Mouse (Mus musculus) kidney, embryonic 14.5 days (tissue): Measurements from ENCODE around the gene Cyp46a1. TPM values are rescaled to one million over a fixed set of nuclear protein-coding genes. Genes with fewer than 3 reads are reported as not detected.

Experiments
- ATAC-seq: fragments of 200-750 bp; cut with Nextera tagmentation; 2 replicates; pipeline ENCODE4 v1.8.0; 2017; ENCODE audit warnings: moderate number of reproducible peaks, mild to moderate bottlenecking, moderate TSS enrichment, moderate library complexity; ENCODE audit not compliant: low FRiP score, low TSS enrichment
- H3K27ac ChIP-seq: fragments of 300-500 bp; sonication (generic); 2 replicates; pipeline ENCODE4 v1.5.1; 2014; ENCODE audit warnings: low read depth, mild to moderate bottlenecking, low read length, moderate library complexity, mixed read lengths
- H3K27me3 ChIP-seq: fragments of 300-500 bp; sonication (generic); 2 replicates; pipeline ENCODE4 v1.6.1; 2014; ENCODE audit warnings: mild to moderate bottlenecking, low read length; ENCODE audit not compliant: control insufficient read depth, insufficient read depth
- H3K36me3 ChIP-seq: fragments of 300-500 bp; sonication (generic); 2 replicates; pipeline ENCODE4 v1.6.1; 2014; ENCODE audit warnings: low read length, mixed read lengths; ENCODE audit not compliant: control insufficient read depth, insufficient read depth
- H3K4me1 ChIP-seq: fragments of 300-500 bp; sonication (generic); 2 replicates; pipeline ENCODE4 v1.6.1; 2014; ENCODE audit warnings: low read length, mixed read lengths; ENCODE audit not compliant: control insufficient read depth, insufficient read depth
- H3K4me2 ChIP-seq: fragments of 300-500 bp; sonication (generic); replicated peaks from 2 replicates; pipeline ENCODE4 v1.6.1; 2014; ENCODE audit warnings: low read depth, mild to moderate bottlenecking, low read length
- H3K4me3 ChIP-seq: fragments of 300-500 bp; sonication (generic); 2 replicates; pipeline ENCODE4 v1.5.1; 2014; ENCODE audit warnings: mild to moderate bottlenecking, low read length
- H3K9ac ChIP-seq: fragments of 300-500 bp; sonication (generic); 2 replicates; pipeline ENCODE4 v1.6.1; 2014; ENCODE audit warnings: low read depth, mild to moderate bottlenecking, low read length, moderate library complexity
- H3K9me3 ChIP-seq: fragments of 300-500 bp; sonication (generic); 2 replicates; pipeline ENCODE4 v1.6.1; 2016; ENCODE audit warnings: low read length; ENCODE audit not compliant: control insufficient read depth
- WGBS: fragments of 180-500 bp; shearing (Covaris S2); extraction: QIAGEN DNeasy Blood & Tissue Kit; methylation state at CpG from one replicate; pipeline ENCODE4 v1.1.7; 2014; 5-methylcytosine and 5-hydroxymethylcytosine counted together
- polyA plus RNA-seq: library from polyadenylated mRNA; unstranded; fragments of >200 nt; fragmentation: Nextera tagmentation; extraction: Ambion mirVana; gene quantifications from 2 replicates; pipeline ENCODE4 v1.2.1, GENCODE M21; 2014

Cyp46a1 gene
- polyA plus RNA-seq, 1 experiment from 2014 or later: 4.7 TPM

DNA sequence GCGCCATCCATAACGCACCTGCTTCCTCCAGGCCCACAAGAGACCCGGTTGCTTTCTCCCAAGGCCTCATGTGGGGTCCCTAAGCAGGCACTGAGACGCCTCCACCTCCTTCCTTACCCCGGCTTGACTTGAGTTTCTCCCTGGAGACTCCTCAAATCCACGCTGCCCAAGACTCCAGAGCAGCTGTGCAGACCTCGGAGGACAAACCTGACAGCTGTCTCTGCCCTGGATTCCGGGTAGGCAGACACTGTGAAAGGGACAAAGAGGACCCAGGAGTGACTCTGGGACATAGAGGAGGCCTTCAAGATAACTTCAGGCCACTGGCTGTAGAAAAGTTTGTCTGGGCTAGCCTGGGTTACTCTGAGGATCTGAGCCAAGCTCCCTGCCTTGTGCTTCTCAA lies 40.5 kb downstream of the Cyp46a1 start:
- H3K36me3 ChIP-seq: no peaks in the 10 kb centered on the region
- peaks cover 28% of the 10 kb centered on the region for H3K4me1 ChIP-seq
- H3K27ac ChIP-seq: no peak overlapping the region
- 70% methylated on average over 8 of the region's 8 CpGs for WGBS
- ATAC-seq: no peak
- no peak overlapping the region for H3K4me2 ChIP-seq
- no peak overlapping the region for H3K4me3 ChIP-seq
- no peak overlapping the region for H3K9ac ChIP-seq
- H3K9me3 ChIP-seq: no peaks in the 10 kb centered on the region
- H3K27me3 ChIP-seq: no peaks in the 10 kb centered on the region

DNA sequence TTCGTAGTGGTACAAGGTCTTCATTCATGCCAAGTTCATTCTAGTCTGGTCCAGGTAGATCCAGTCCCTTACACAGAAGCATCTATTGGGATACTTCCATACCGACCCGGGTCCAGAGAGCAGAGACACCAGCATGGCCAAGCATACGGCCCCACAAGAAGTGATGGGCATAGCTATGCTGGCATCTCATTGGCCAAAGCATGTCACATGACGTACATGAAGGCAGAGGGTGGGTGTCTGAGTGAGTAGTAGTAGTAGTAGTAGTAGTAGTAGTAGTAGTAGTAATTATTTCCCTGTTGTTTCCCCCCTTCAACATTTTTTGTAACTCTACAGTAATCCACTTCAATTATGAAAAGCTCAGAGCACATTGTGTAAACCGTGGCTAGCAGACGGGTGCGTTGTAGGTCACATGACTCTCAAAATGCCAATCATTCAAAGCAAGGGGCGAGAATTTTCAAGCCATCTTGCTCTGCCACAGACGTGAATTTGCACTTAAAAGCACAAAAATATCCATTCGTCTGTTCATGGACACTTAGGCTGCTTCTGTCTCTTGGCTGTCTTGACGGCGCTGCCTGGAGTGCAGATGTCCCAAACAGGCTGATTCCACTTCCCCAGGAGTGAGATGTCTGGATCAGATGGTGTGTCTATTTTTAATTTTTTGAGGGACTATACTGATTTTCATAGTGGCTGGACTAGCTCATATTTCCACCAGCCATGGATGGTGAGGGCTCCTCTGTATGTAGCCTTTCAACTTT lies 44.4 kb downstream of the Cyp46a1 start:
- Histone ChIP-seq H3K4me2 (no peak overlapping the region), H3K9me3 (no peaks in the 10 kb centered on the region)

DNA sequence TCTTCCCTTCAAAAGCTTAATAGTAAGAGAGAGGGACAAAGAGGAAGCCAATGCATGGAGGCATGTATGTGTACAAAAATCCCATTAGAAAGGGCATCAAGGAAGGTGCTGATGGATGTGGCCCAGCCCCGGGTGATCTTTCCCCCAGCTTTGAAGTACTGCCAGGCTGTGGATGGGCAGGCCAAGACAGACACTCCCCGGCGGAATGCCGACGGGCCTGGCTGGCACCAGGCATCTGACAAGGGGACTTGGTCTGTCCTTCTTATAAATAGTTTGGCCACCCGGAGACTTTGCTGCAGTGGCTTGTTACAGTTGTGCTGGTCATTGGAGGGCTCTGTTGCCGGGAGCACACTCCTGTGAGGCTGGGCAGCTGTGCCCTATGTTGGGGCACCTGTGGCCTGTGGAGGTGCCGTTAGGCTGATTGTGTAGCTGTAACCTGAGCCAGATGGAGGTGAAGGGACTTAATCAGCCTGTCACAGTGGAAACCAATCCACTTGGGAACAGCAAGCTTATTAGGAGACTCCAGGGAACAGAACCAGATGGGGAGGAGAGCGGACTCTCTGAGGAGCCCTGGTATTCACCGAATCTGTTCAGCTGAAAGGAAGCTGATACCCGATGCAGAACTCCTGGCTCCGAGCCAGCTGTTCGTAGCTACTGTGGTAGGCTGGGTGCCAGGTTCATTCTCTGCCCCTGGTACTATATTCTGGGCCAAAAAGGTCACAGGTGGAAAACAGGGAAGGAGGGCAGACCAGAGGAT lies 52.5 kb downstream of the Cyp46a1 start:
- Histone ChIP-seq H3K4me3 (no peak overlapping the region), H3K27me3 (no peaks in the 10 kb centered on the region), H3K4me1 (0 out of 2 replicates have a peak, but pooled peaks cover 5% of the 10 kb centered on the region), H3K36me3 (no peaks in the 10 kb centered on the region), H3K9ac (no peak overlapping the region), H3K4me2 (no peak overlapping the region), H3K27ac (no peak overlapping the region), H3K9me3 (no peaks in the 10 kb centered on the region)
- 51% methylated on average over 13 of the region's 13 CpGs for WGBS
- peak; percentile 54 for ATAC-seq

More for the DNA sequence above, 44.4 kb downstream of the Cyp46a1 start:
- ATAC-seq: no peak
- H3K27me3 ChIP-seq: no peaks in the 10 kb centered on the region
- no peaks in the 10 kb centered on the region for H3K36me3 ChIP-seq
- no peak overlapping the region for H3K27ac ChIP-seq
- no peak overlapping the region for H3K9ac ChIP-seq
- WGBS: 86% methylated on average over 13 of the region's 13 CpGs
- H3K4me1 ChIP-seq: peaks cover 15% of the 10 kb centered on the region
- H3K4me3 ChIP-seq: no peak overlapping the region

DNA sequence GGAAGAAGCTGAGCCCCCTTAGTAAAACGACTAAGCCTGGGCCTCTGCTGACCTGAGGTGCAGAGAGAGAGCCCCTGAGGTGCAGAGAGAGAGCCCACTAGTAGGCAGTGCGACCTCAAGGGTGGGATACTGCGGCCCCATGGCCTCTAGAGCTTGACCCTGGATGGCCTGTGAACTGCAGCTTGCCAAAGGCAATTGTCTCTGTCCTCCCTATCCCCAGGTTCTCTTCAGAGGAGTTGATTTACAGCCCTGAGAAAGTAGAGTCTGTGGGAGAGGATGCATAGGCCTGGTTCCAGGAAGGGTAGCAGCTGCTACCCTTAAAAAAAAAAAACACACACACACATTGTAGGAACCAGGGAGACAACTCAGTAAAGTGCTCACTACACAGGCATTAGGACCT lies 55.5 kb downstream of the Cyp46a1 start:
- no peak for ATAC-seq
- H3K4me1 ChIP-seq: peaks cover 19% of the 10 kb centered on the region; the same call in 1 of the 2 replicates
- no peaks in the 10 kb centered on the region for H3K9me3 ChIP-seq
- H3K27ac ChIP-seq: no peak overlapping the region
- 12% methylated on average over 3 of the region's 3 CpGs for WGBS
- H3K4me2 ChIP-seq: no peak overlapping the region
- no peak overlapping the region for H3K9ac ChIP-seq
- no peak overlapping the region for H3K4me3 ChIP-seq
- no peaks in the 10 kb centered on the region for H3K36me3 ChIP-seq
- H3K27me3 ChIP-seq: no peaks in the 10 kb centered on the region

DNA sequence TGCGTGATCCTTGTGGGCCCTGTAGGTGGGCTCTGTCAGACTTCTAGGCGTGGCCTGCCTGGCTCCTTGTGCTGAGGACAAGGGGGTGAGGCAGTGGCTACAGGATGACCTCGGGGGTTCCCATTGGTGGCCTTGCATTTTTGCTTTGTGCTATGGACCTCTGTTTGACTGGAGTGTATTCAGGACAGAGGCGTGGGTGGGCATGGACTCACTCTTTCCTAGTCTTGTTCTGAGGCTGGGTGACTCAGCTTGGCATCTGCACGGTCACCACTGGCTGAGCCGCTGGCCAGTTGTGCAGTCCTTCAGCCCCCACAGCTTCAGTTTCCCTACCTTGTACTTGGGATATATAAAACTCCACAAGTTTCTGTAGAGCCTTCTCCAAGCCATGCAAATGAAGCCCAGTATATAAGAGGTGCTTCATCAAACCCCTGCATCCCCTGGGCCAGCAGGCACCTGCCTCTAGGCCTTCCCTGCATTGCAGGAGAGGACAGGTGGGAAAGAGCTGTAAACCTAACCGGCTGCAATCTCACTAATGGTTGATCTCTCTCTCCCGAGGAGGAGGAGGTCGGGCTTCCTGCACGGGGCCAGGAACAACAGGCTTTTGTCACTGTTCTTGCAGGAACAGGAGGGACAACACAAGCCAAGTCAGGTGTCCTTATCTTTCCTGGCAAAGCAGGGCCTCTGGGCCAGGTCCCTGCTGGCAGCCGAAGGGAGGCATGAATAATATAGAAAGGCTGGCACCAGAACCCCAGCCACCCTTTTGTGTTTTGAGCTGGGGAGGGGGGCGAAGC lies 58.3 kb downstream of the Cyp46a1 start:
- Histone ChIP-seq H3K9ac (no peak overlapping the region), H3K36me3 (no peaks in the 10 kb centered on the region), H3K4me2 (no peak overlapping the region), H3K4me1 (peaks cover 30% of the 10 kb centered on the region), H3K27me3 (no peaks in the 10 kb centered on the region), H3K4me3 (no peak overlapping the region), H3K27ac (no peak overlapping the region), H3K9me3 (no peaks in the 10 kb centered on the region)
- 69% methylated on average over 12 of the region's 12 CpGs for WGBS
- no peak for ATAC-seq

DNA sequence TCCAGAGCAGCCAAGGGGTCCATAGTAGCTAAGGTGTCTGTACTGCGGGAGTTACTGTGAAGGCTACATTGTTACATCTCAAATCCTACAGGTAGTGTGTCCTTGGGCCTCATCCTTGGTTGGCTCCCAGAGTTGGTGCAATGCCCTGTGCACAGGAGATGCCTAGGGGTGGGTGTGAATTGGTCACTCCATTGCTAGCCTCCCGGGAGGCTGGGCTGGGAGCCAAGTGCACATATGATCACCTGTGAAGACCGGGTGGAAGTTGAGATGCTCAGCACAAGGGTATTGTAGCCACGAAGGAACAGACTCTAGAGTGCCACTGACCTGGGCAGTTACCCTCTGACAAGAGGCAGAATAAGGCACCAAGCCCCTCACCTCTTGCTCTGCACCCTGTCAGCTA lies 58.9 kb downstream of the Cyp46a1 start:
- ATAC-seq: no peak
- no peaks in the 10 kb centered on the region for H3K9me3 ChIP-seq
- no peaks in the 10 kb centered on the region for H3K36me3 ChIP-seq
- H3K9ac ChIP-seq: no peak overlapping the region
- H3K27ac ChIP-seq: peak overlapping the region; percentile 15; the same call in 1 of the 2 replicates
- H3K27me3 ChIP-seq: no peaks in the 10 kb centered on the region
- H3K4me3 ChIP-seq: no peak overlapping the region
- 77% methylated on average over 4 of the region's 4 CpGs for WGBS
- no peak overlapping the region for H3K4me2 ChIP-seq
- H3K4me1 ChIP-seq: peaks cover 30% of the 10 kb centered on the region

DNA sequence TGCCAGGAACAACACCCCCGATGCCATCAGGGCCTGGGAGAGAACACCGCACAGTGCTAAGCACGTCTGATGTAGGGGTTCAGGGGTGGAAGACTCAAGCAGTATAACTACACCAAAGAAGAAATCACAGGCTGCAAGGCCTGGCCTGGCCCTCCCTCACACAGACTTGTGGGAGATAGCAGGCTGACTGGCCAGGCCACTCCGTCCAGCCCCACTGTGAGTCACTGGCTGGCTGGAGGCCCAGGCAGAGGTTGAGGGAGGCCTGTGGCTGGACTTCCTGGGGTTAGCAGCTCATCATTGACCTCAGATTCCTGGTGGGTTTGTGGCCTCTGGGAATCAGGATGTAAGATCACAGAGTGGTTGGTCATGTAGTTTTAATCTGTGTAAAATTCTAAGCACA lies 59.5 kb downstream of the Cyp46a1 start:
- ATAC-seq: peak; percentile 59; the same call in 1 of the 2 replicates
- peak overlapping the region; percentile 15; the same call in 1 of the 2 replicates for H3K27ac ChIP-seq

DNA sequence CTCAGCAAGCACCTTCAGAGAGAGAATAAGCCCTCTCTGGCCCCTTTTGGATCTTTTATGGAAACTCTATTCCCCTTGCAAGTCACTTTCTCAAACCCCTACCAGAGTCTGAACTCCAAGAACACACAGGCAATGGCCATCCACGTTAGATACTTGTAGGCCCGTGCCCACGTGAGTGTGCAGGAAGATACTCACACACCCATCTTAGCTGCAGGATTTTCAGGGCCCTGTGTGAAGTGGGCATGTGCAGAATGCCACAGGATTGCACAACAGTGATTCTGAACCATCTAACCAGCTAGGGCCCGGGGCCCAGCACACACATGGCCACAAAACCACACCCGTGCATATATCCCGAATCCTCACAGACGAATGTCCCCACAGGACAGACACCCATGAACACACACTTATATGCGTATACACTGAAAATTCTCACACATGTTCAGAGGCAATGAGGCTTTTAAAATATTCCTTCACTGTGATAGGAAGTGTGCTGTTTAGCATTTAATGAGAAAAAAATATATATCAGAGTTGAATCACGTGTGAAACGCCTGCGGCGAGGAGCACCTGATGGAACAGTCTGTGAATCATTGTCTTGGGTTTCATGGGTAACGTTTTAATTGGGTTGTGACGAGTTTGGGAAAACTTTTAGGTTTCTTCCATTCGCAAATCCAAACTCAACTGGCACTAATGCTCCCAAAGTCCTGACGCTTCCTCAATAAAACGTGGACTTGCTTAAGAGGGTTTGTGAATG lies 60.5 kb downstream of the Cyp46a1 start:
- Histone ChIP-seq H3K27me3 (no peaks in the 10 kb centered on the region), H3K36me3 (no peaks in the 10 kb centered on the region), H3K4me1 (peaks cover 30% of the 10 kb centered on the region), H3K9ac (no peak overlapping the region), H3K27ac (no peak overlapping the region), H3K4me2 (no peak overlapping the region), H3K9me3 (no peaks in the 10 kb centered on the region), H3K4me3 (no peak overlapping the region)
- ATAC-seq: no peak
- 83% methylated on average over 17 of the region's 17 CpGs for WGBS

More for the DNA sequence above, 59.5 kb downstream of the Cyp46a1 start:
- Histone ChIP-seq H3K4me3 (no peak overlapping the region), H3K27me3 (no peaks in the 10 kb centered on the region), H3K4me2 (no peak overlapping the region), H3K9ac (no peak overlapping the region), H3K36me3 (no peaks in the 10 kb centered on the region), H3K9me3 (no peaks in the 10 kb centered on the region), H3K4me1 (peaks cover 30% of the 10 kb centered on the region)
- 66% methylated on average over 4 of the region's 4 CpGs for WGBS
